Mouse (Mus musculus) limb, embryonic 14.5 days (tissue): ENCODE measurements around the gene Dus4l. TPM values are rescaled to one million over a fixed set of nuclear protein-coding genes. Genes with fewer than 3 reads are reported as not detected.

ENCODE experiments used
- ATAC-seq: fragments of 200-750 bp; cut with Nextera tagmentation; 2 replicates; pipeline ENCODE4 v1.8.0; 2017; ENCODE audit warnings: low read depth, moderate number of reproducible peaks, moderate TSS enrichment; ENCODE audit not compliant: low FRiP score
- DNase-seq: peaks from one replicate; pipeline ENCODE4 v3.0.0-alpha.2; 2015; ENCODE audit warnings: low spot score
- H3K27ac ChIP-seq: fragments of 300-500 bp; sonication (generic); replicated peaks from 2 replicates; pipeline ENCODE4 v1.5.1; 2014; ENCODE audit warnings: low read depth, mild to moderate bottlenecking, low read length, moderate library complexity, mixed read lengths
- H3K27me3 ChIP-seq: fragments of 300-500 bp; sonication (generic); 2 replicates; pipeline ENCODE4 v1.6.1; 2014; ENCODE audit warnings: low read length, mixed read lengths; ENCODE audit not compliant: control insufficient read depth, insufficient read depth
- H3K36me3 ChIP-seq: fragments of 300-500 bp; sonication (generic); 2 replicates; pipeline ENCODE4 v1.6.1; 2014; ENCODE audit warnings: mild to moderate bottlenecking, low read length, moderate library complexity, mixed read lengths; ENCODE audit not compliant: control insufficient read depth, insufficient read depth
- H3K4me1 ChIP-seq: fragments of 300-500 bp; sonication (generic); 2 replicates; pipeline ENCODE4 v1.6.1; 2014; ENCODE audit warnings: antibody characterized with exemption, low read length, mixed read lengths; ENCODE audit not compliant: control insufficient read depth, insufficient read depth
- H3K4me2 ChIP-seq: fragments of 300-500 bp; sonication (generic); replicated peaks from 2 replicates; pipeline ENCODE4 v1.6.1; 2014; ENCODE audit warnings: low read depth, mild to moderate bottlenecking, low read length, moderate library complexity; ENCODE audit not compliant: severe bottlenecking
- H3K4me3 ChIP-seq: fragments of 300-500 bp; sonication (generic); replicated peaks from 2 replicates; pipeline ENCODE4 v1.5.1; 2014; ENCODE audit warnings: low read length
- H3K9ac ChIP-seq: fragments of 300-500 bp; sonication (generic); 2 replicates; pipeline ENCODE4 v1.6.1; 2014; ENCODE audit warnings: mild to moderate bottlenecking, low read depth, low read length, moderate library complexity; ENCODE audit not compliant: severe bottlenecking
- H3K9me3 ChIP-seq: fragments of 300-500 bp; sonication (generic); 2 replicates; pipeline ENCODE4 v1.6.1; 2016; ENCODE audit warnings: low read length; ENCODE audit not compliant: control insufficient read depth
- POLR2A ChIP-seq: fragments of 200-500 bp; IDR thresholded peaks from 2 replicates; pipeline ENCODE4 v1.8.0; 2012; ENCODE audit warnings: inconsistent platforms, mild to moderate bottlenecking, moderate library complexity, borderline replicate concordance; ENCODE audit not compliant: insufficient read depth, insufficient read length; ENCODE audit errors: extremely low read depth
- WGBS: fragments of 180-500 bp; shearing (Covaris S2); extraction: QIAGEN DNeasy Blood & Tissue Kit; methylation state at CpG from one replicate; pipeline ENCODE4 v1.1.7; 2014; 5-methylcytosine and 5-hydroxymethylcytosine counted together
- polyA plus RNA-seq, 2 experiments: library from polyadenylated mRNA; depleted of rRNA in 1 of 2; stranded (reverse) in 1 of 2; unstranded in 1 of 2; fragments of >200 nt; fragmentation: Nextera tagmentation in 1 of 2; extraction: Ambion mirVana in 1 of 2; gene quantifications; 2 replicates each; pipeline versions ENCODE4 v1.2.1 to v1.2.3; 2012 to 2014

The Dus4l gene
- polyA plus RNA-seq, 2 experiments, result 14.1 to 15.1 TPM

- H3K4me1 ChIP-seq, result no peaks in the 10 kb centered on the region
- peaks cover 19% of the 10 kb centered on the region for H3K36me3 ChIP-seq
- no peaks in the 10 kb centered on the region for H3K27me3 ChIP-seq
- H3K4me2 ChIP-seq, result no peak overlapping the region
- 73% methylated on average over 8 of the region's 8 CpGs for WGBS
- H3K9me3 ChIP-seq, result no peaks in the 10 kb centered on the region
- ATAC-seq, result no peak
- no peak for DNase-seq
- no peak overlapping the region for H3K4me3 ChIP-seq
- H3K27ac ChIP-seq, result no peak overlapping the region
- no peak for TF ChIP-seq POLR2A
- H3K9ac ChIP-seq, result no peak overlapping the region
Measured at GRCm38 (mm10) chr12:31620106-31620505, 34.5 kb downstream of the Dus4l start.

- TF ChIP-seq POLR2A, result no peak
- Histone ChIP-seq H3K4me2 (no peak overlapping the region), H3K9ac (no peak overlapping the region), H3K27ac (no peak overlapping the region), H3K4me1 (no peaks in the 10 kb centered on the region), H3K36me3 (peaks cover 17% of the 10 kb centered on the region), H3K4me3 (no peak overlapping the region), H3K27me3 (no peaks in the 10 kb centered on the region), H3K9me3 (no peaks in the 10 kb centered on the region)
- no peak for ATAC-seq
- WGBS, result 71% methylated on average over 4 of the region's 4 CpGs
- DNase-seq, result no peak
Measured at GRCm38 (mm10) chr12:31613353-31613752, 41.3 kb downstream of the Dus4l start.

GRCm38 (mm10) chr12:31608138-31608537 is 46.5 kb downstream of the Dus4l start:
- Histone ChIP-seq H3K4me2 (no peak overlapping the region), H3K27me3 (no peaks in the 10 kb centered on the region), H3K4me1 (no peaks in the 10 kb centered on the region), H3K27ac (no peak overlapping the region), H3K36me3 (peaks cover 3% of the 10 kb centered on the region), H3K9me3 (no peaks in the 10 kb centered on the region), H3K9ac (no peak overlapping the region), H3K4me3 (no peak overlapping the region)
- ATAC-seq (no peak), DNase-seq (no peak)
- 41% methylated on average over 3 of the region's 3 CpGs for WGBS
- TF ChIP-seq POLR2A, result no peak

GRCm38 (mm10) chr12:31604894-31605293 is 49.7 kb downstream of the Dus4l start:
- peak; percentile 3 for DNase-seq
- WGBS, result 49% methylated on average over 3 of the region's 3 CpGs
- no peaks in the 10 kb centered on the region for H3K4me1 ChIP-seq

GRCm38 (mm10) chr12:31603586-31603985 is 51.0 kb downstream of the Dus4l start:
- WGBS, result 78% methylated on average over 6 of the region's 6 CpGs
- Histone ChIP-seq H3K27me3 (no peaks in the 10 kb centered on the region), H3K9me3 (no peaks in the 10 kb centered on the region), H3K4me3 (no peak overlapping the region), H3K36me3 (peaks cover 7% of the 10 kb centered on the region; the same call in 1 of the 2 replicates), H3K4me2 (no peak overlapping the region), H3K27ac (no peak overlapping the region), H3K9ac (no peak overlapping the region), H3K4me1 (no peaks in the 10 kb centered on the region)
- no peak for DNase-seq
- ATAC-seq, result no peak
- TF ChIP-seq POLR2A, result no peak

More at GRCm38 (mm10) chr12:31604894-31605293, 49.7 kb downstream of the Dus4l start:
- no peak overlapping the region for H3K9ac ChIP-seq
- ATAC-seq, result no peak
- H3K9me3 ChIP-seq, result no peaks in the 10 kb centered on the region
- no peaks in the 10 kb centered on the region for H3K27me3 ChIP-seq
- H3K27ac ChIP-seq, result no peak overlapping the region
- H3K4me3 ChIP-seq, result no peak overlapping the region
- no peak overlapping the region for H3K4me2 ChIP-seq
- TF ChIP-seq POLR2A, result no peak
- H3K36me3 ChIP-seq, result peaks cover under 1% of the 10 kb centered on the region; the same call in 1 of the 2 replicates

GRCm38 (mm10) chr12:31594296-31594695 is 60.3 kb downstream of the Dus4l start:
- DNase-seq (no peak), ATAC-seq (no peak)
- Histone ChIP-seq H3K27ac (no peak overlapping the region), H3K4me2 (no peak overlapping the region), H3K9me3 (no peaks in the 10 kb centered on the region), H3K27me3 (no peaks in the 10 kb centered on the region), H3K9ac (no peak overlapping the region), H3K4me3 (no peak overlapping the region), H3K4me1 (no peaks in the 10 kb centered on the region), H3K36me3 (peaks cover 14% of the 10 kb centered on the region; the same call in 1 of the 2 replicates)
- TF ChIP-seq POLR2A, result no peak
- WGBS, result 79% methylated on average over 3 of the region's 3 CpGs
